Mouse (Mus musculus) CH12.LX (cell line): Measurements from ENCODE around the gene Nlrp10. TPM values are rescaled to one million over a fixed set of nuclear protein-coding genes. Genes with fewer than 3 reads are reported as not detected.

Experiments
- DNase-seq: peaks from one replicate; pipeline ENCODE4 v3.0.0-alpha.2; 2013; ENCODE audit errors: extremely low read depth
- H3K27ac ChIP-seq: 2 replicates; pipeline ENCODE4 v1.5.1; 2012; ENCODE audit warnings: low read depth, mild to moderate bottlenecking, control low read depth, moderate library complexity; ENCODE audit not compliant: insufficient read depth
- H3K27me3 ChIP-seq: replicated peaks from 2 replicates; pipeline ENCODE3; 2012; ENCODE audit warnings: inconsistent platforms
- H3K36me3 ChIP-seq, 2 experiments: replicated peaks in 1 of 2; 2 replicates each; pipeline versions ENCODE3 to v1.6.1; 2012; ENCODE audit warnings: inconsistent platforms in 1 of 2, low read length in 1 of 2, mild to moderate bottlenecking in 1 of 2, mixed read lengths in 1 of 2, moderate library complexity in 1 of 2; ENCODE audit not compliant: control insufficient read depth in 1 of 2, insufficient read depth in 1 of 2
- H3K4me1 ChIP-seq, 2 experiments: 2 replicates each; pipeline ENCODE4 v1.6.1; 2012; ENCODE audit warnings: inconsistent platforms in 1 of 2, moderate library complexity in 1 of 2; ENCODE audit not compliant: insufficient read depth in 2 of 2, control insufficient read depth in 1 of 2
- H3K4me2 ChIP-seq: 2 replicates; pipeline ENCODE4 v1.6.1; 2012; ENCODE audit warnings: low read depth, mild to moderate bottlenecking, control low read depth; ENCODE audit not compliant: poor library complexity, insufficient read depth, severe bottlenecking
- H3K4me3 ChIP-seq, 3 experiments: fragments of 150-350 bp in 1 of 3; sonication (generic) in 1 of 3; replicated peaks in 1 of 3; 2 replicates each; pipeline versions ENCODE3 to v1.5.1; 2011 to 2012; ENCODE audit warnings: low read depth in 2 of 3, low read length in 2 of 3, mild to moderate bottlenecking in 2 of 3, moderate library complexity in 2 of 3, control low read depth in 1 of 3, improper control_type of control experiment in 1 of 3, inconsistent platforms in 1 of 3, mixed read lengths in 1 of 3; ENCODE audit not compliant: poor library complexity in 1 of 3
- H3K79me2 ChIP-seq: replicated peaks from 2 replicates; pipeline ENCODE4 v1.6.1; 2012; ENCODE audit warnings: mild to moderate bottlenecking, moderate library complexity; ENCODE audit not compliant: control insufficient read depth, poor library complexity, insufficient read depth, severe bottlenecking; ENCODE audit errors: extremely low read depth
- H3K9ac ChIP-seq: 2 replicates; pipeline ENCODE4 v1.6.1; 2012; ENCODE audit warnings: low read depth, mild to moderate bottlenecking, control low read depth, moderate library complexity; ENCODE audit not compliant: insufficient read depth
- H3K9me3 ChIP-seq: replicated peaks from 2 replicates; pipeline ENCODE3; 2012; ENCODE audit warnings: low read length, inconsistent platforms, mixed read lengths
- CTCF ChIP-seq, 2 experiments: IDR thresholded peaks in 1 of 2; conservative IDR thresholded peaks in 1 of 2; 2 replicates each; pipeline ENCODE4 v1.5.1; 2011 to 2012; ENCODE audit warnings: low read depth in 2 of 2, low read length in 2 of 2, improper control_type of control experiment in 1 of 2, inconsistent platforms in 1 of 2, mild to moderate bottlenecking in 1 of 2, moderate library complexity in 1 of 2
- IRF4 ChIP-seq: IDR thresholded peaks from 2 replicates; pipeline ENCODE4 v1.6.1; 2014; ENCODE audit warnings: low read depth, mild to moderate bottlenecking, inconsistent platforms, low read length, improper control_type of control experiment
- JUND ChIP-seq: conservative IDR thresholded peaks from 2 replicates; pipeline ENCODE4 v1.6.1; 2011; ENCODE audit warnings: low read depth, low read length, improper control_type of control experiment
- MAFK ChIP-seq: IDR thresholded peaks from 2 replicates; pipeline ENCODE4 v1.6.1; 2011; ENCODE audit warnings: low read length, improper control_type of control experiment; ENCODE audit not compliant: insufficient replicate concordance
- MAX ChIP-seq: IDR thresholded peaks from 2 replicates; pipeline ENCODE4 v1.6.1; 2011; ENCODE audit warnings: low read length, improper control_type of control experiment
- MXI1 ChIP-seq: IDR thresholded peaks from 2 replicates; pipeline ENCODE4 v1.6.1; 2011; ENCODE audit warnings: mild to moderate bottlenecking, low read depth, low read length, improper control_type of control experiment
- NRF1 ChIP-seq: IDR thresholded peaks from 2 replicates; pipeline ENCODE4 v1.6.1; 2014; ENCODE audit warnings: low read depth, mild to moderate bottlenecking, inconsistent platforms, low read length, improper control_type of control experiment, moderate library complexity
- RAD21 ChIP-seq: IDR thresholded peaks from 2 replicates; pipeline ENCODE4 v1.6.1; 2011; ENCODE audit warnings: low read depth, mild to moderate bottlenecking, low read length, improper control_type of control experiment, moderate library complexity
- SMC3 ChIP-seq: IDR thresholded peaks from 2 replicates; pipeline ENCODE4 v1.6.1; 2011; ENCODE audit warnings: low read depth, low read length, improper control_type of control experiment
- USF1 ChIP-seq: IDR thresholded peaks from 2 replicates; pipeline ENCODE4 v1.6.1; 2014; ENCODE audit warnings: low read depth, mild to moderate bottlenecking, inconsistent platforms, low read length, improper control_type of control experiment
- dilution Hi-C: fragments of 300-500 bp; cut with MboI; formaldehyde crosslinking; loops from 2 replicates; pipeline ENCODE4 v1.14.3; 2020; ENCODE audit warnings: low sequenced_read_pairs; ENCODE audit not compliant: extremely low pct_unique_long_range_greater_than_20kb, extremely low pct_ligation_motif_present
- in situ Hi-C: fragments of 300-500 bp; cut with MboI; formaldehyde crosslinking; loops from 3 replicates; pipeline ENCODE4 v1.14.3; 2019; ENCODE audit warnings: low sequenced_read_pairs, low pct_ligation_motif_present, low pct_unique_long_range_greater_than_20kb, mixed read lengths
- polyA plus RNA-seq: library from polyadenylated mRNA; unstranded; fragments of >175 nt; gene quantifications from 2 replicates; pipeline ENCODE4 v1.2.1, GENCODE M21; 2012; ENCODE audit warnings: low read depth; ENCODE audit not compliant: insufficient read length
- total RNA-seq, 2 experiments: library from RNA; depleted of rRNA; stranded (reverse); fragments of 300-350 nt in 1 of 2; fragments of >200 nt in 1 of 2; gene quantifications; 2 replicates each; pipeline ENCODE4 v1.2.3; 2012 to 2014

Nlrp10 gene
- total and polyA plus RNA-seq, 3 experiments, result 0.10 to 0.13 (median 0.12) TPM

GRCm38 (mm10) chr7:108968201-108968600 lies 38.2 kb upstream of the Nlrp10 start:
- Histone ChIP-seq H3K4me3 (no peak overlapping the region), H3K9ac (no peak overlapping the region), H3K27ac (no peak overlapping the region), H3K4me1 (0 out of 4 replicates have a peak, but pooled peaks cover 0 to 4% of the 10 kb centered on the region in 2 experiments), H3K4me2 (no peak overlapping the region), H3K79me2 (no peaks in the 10 kb centered on the region), H3K9me3 (no peaks in the 10 kb centered on the region), H3K27me3 (peaks cover 20% of the 10 kb centered on the region), H3K36me3 (no peaks in the 10 kb centered on the region)
- in situ Hi-C loops (loop anchor here (5.0 kb wide), 1 partner anchor 54 kb away; no protein-coding TSS in a partner anchor), dilution Hi-C loops (no loop called here)
- TF ChIP-seq CTCF (conservative IDR thresholded peaks at IDR 0.05 in 1 of 2, IDR thresholded peaks at IDR 0.05 in 1 of 2; ENCODE audit: low read depth in 2 of 2, low read length in 2 of 2) (no peak), NRF1 (no peak), USF1 (no peak), IRF4 (no peak), MAX (no peak)
- DNase-seq, result no peak

GRCm38 (mm10) chr7:108966742-108967362 lies 36.9 kb upstream of the Nlrp10 start:
- in situ Hi-C loops (loop anchor here (5.0 kb wide), 1 partner anchor 55 kb away; no protein-coding TSS in a partner anchor), dilution Hi-C loops (no loop called here)
- peak; percentile 68 for DNase-seq
- H3K79me2 ChIP-seq, result no peaks in the 10 kb centered on the region
- H3K4me3 ChIP-seq, result no peak overlapping the region
- H3K36me3 ChIP-seq, result no peaks in the 10 kb centered on the region
- no peak overlapping the region for H3K9ac ChIP-seq
- H3K27ac ChIP-seq, result no peak overlapping the region
- H3K9me3 ChIP-seq, result no peaks in the 10 kb centered on the region
- 0 out of 4 replicates have a peak, but pooled peaks cover 0 to 4% of the 10 kb centered on the region in 2 experiments for H3K4me1 ChIP-seq
- peaks cover 9% of the 10 kb centered on the region for H3K27me3 ChIP-seq
- TF ChIP-seq IRF4, result 0 out of 2 replicates have a peak, but pooled peaks have one; percentile 23
- peak; percentile 71 for TF ChIP-seq SMC3
- no peak for TF ChIP-seq MXI1
- TF ChIP-seq RAD21, result peak; percentile 48
- TF ChIP-seq JUND, result no peak
- peak; percentile 65 to 87 for TF ChIP-seq CTCF (conservative IDR thresholded peaks at IDR 0.05 in 1 of 2, IDR thresholded peaks at IDR 0.05 in 1 of 2; ENCODE audit: low read depth in 2 of 2, low read length in 2 of 2)
- H3K4me2 ChIP-seq, result peak overlapping the region; percentile 24; the same call in 1 of the 2 replicates

- H3K4me3 ChIP-seq, result no peak overlapping the region
- no peak overlapping the region for H3K27ac ChIP-seq
- H3K4me1 ChIP-seq, result 0 out of 4 replicates have a peak, but pooled peaks cover 0 to 4% of the 10 kb centered on the region in 2 experiments
- TF ChIP-seq MAFK, result no peak
- peak; percentile 10 to 40; a peak in 2 of 4 replicates for TF ChIP-seq CTCF (conservative IDR thresholded peaks at IDR 0.05 in 1 of 2, IDR thresholded peaks at IDR 0.05 in 1 of 2; ENCODE audit: low read depth in 2 of 2, low read length in 2 of 2)
- TF ChIP-seq, all 38 proteins: peak for 1
- no peak for DNase-seq
- dilution Hi-C loops, result no loop called here
- peaks cover 6% of the 10 kb centered on the region for H3K27me3 ChIP-seq
- no peaks in the 10 kb centered on the region for H3K36me3 ChIP-seq
- in situ Hi-C loops, result loop anchor here (5.0 kb wide), 1 partner anchor 56 kb away; no protein-coding TSS in a partner anchor
- H3K9ac ChIP-seq, result no peak overlapping the region
- no peaks in the 10 kb centered on the region for H3K79me2 ChIP-seq
- no peaks in the 10 kb centered on the region for H3K9me3 ChIP-seq
- H3K4me2 ChIP-seq, result no peak overlapping the region
Observed at GRCm38 (mm10) chr7:108965968-108966367, 36.0 kb upstream of the Nlrp10 start.
